Comparison of ENCODE assay signal across 9 mouse cellular contexts in the genomic region with DNA sequence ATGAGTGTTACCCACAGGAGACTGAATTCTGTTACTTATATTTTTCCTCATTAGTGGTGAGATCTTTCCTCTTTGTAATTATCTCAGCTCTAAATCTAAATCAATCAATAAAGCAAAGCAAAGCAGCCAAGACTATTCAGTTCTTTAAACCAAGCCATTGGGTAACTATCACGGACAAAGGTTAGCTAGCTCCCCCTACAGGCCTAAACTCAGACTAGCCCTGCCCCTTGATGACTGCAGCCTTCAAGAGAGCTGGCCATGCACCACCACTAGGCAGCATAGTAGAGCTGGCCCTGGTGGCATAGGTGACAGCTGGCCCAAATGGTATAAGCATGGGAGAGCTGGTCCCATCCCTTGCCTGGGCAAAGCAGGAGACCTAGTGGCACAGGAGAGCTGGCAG. TPM values are rescaled to one million over a fixed set of nuclear protein-coding genes. Genes with fewer than 3 reads are reported as not detected.
A peak's percentile ranks its signal among the peaks of the same experiment; 100 is the strongest.
DNase-seq lines count a peak whose midpoint lies in the region; ATAC-seq and TF ChIP-seq lines count a peak whose summit lies in the region.
"Had no signal": no experiment of that assay in that cellular context is flagged by ENCODE, and none has a peak within 500 bp of the region (broad histone marks: within the 10 kb centered on the region; RNA-seq: fewer than 3 reads in every experiment).

No protein-coding gene starts in this region.

- H3K9ac ChIP-seq in lung, postnatal 0 days (replicated peaks; ENCODE audit: low read depth) = no peak overlapping the region
- H3K9ac ChIP-seq: heart, embryonic 13.5 days had no signal

- no peak overlapping the region for H3K4me3 ChIP-seq in embryonic facial prominence, embryonic 10.5 days
- no peak overlapping the region for H3K4me3 ChIP-seq in lung, postnatal 0 days (ENCODE audit: low read depth, low read length)
- H3K4me3 ChIP-seq: heart, embryonic 13.5 days had no signal

- H3K4me2 ChIP-seq in lung, postnatal 0 days (replicated peaks; ENCODE audit: low read depth, low read length) = no peak overlapping the region
- H3K4me2 ChIP-seq: heart, embryonic 13.5 days had no signal

- DNase-seq in ovary, postnatal 36 days (ENCODE audit: low spot score) = peak; percentile 33
- DNase-seq in ovary, adult 18-20 months (ENCODE audit: low spot score) = no peak
- peak; percentile 73 for DNase-seq in adrenal gland, adult 2 months
- DNase-seq in embryonic facial prominence, embryonic 10.5 days (ENCODE audit: low spot score) = peak; percentile 15
- DNase-seq in large intestine, adult 2 months (ENCODE audit: low read depth, low spot score) = peak; percentile 24
- DNase-seq in lung, postnatal 0 days (ENCODE audit: low spot score) = peak; percentile 43
- DNase-seq in testis, postnatal 10 days (ENCODE audit: low spot score) = peak; percentile 48
- DNase-seq in gastrocnemius, postnatal 10 days = no peak

- H3K27me3 ChIP-seq in embryonic facial prominence, embryonic 10.5 days (replicated peaks; ENCODE audit: low read depth, poor library complexity, severe bottlenecking) = no peaks in the 10 kb centered on the region
- H3K27me3 ChIP-seq in lung, postnatal 0 days (replicated peaks; ENCODE audit: insufficient read depth, low read length) = no peaks in the 10 kb centered on the region
- H3K27me3 ChIP-seq: heart, embryonic 13.5 days had no signal

- no peak overlapping the region for H3K27ac ChIP-seq in embryonic facial prominence, embryonic 10.5 days (replicated peaks)
- no peak overlapping the region for H3K27ac ChIP-seq in lung, postnatal 0 days (ENCODE audit: low read length)
- H3K27ac ChIP-seq: heart, embryonic 13.5 days had no signal

- peak; percentile 75 for TF ChIP-seq CTCF in lung, postnatal 0 days (IDR thresholded peaks at IDR 0.05)

- peak; percentile 52 for ATAC-seq in lung, postnatal 0 days

- TF ChIP-seq EP300 in lung, postnatal 0 days (IDR thresholded peaks at IDR 0.05) = no peak

- WGBS in embryonic facial prominence, embryonic 10.5 days = 9% methylated on average over 1 of the region's 1 CpGs
- WGBS in large intestine, adult 2 months = 5% methylated on average over 1 of the region's 1 CpGs
- 8% methylated on average over 1 of the region's 1 CpGs for WGBS in lung, postnatal 0 days

- H3K9me3 ChIP-seq in embryonic facial prominence, embryonic 10.5 days = no peaks in the 10 kb centered on the region
- no peaks in the 10 kb centered on the region for H3K9me3 ChIP-seq in lung, postnatal 0 days (ENCODE audit: low read length)
- H3K9me3 ChIP-seq: heart, embryonic 13.5 days had no signal

- H3K36me3 ChIP-seq in embryonic facial prominence, embryonic 10.5 days (replicated peaks) = peaks cover 5% of the 10 kb centered on the region
- no peaks in the 10 kb centered on the region for H3K36me3 ChIP-seq in lung, postnatal 0 days (ENCODE audit: insufficient read depth, low read length)

- H3K4me1 ChIP-seq in embryonic facial prominence, embryonic 10.5 days = no peaks in the 10 kb centered on the region
- H3K4me1 ChIP-seq in lung, postnatal 0 days (ENCODE audit: insufficient read depth, low read depth, low read length) = no peaks in the 10 kb centered on the region
- H3K4me1 ChIP-seq: heart, embryonic 13.5 days had no signal

RNA-seq across cellular contexts. Expression of gene Zfp941, which starts 16.3 kb away (rescaled TPM):
- total RNA-seq in adrenal gland, adult 2 months (2021) = 1 to 10 TPM; 2.2 to 5.3 TPM
- 0.08 and 0.29 TPM in 2 replicates for polyA plus RNA-seq in adrenal gland, adult 2 months (2012; rRNA removed)
- 2.9 and 3.6 TPM in 2 replicates for polyA plus RNA-seq in embryonic facial prominence, embryonic 10.5 days (2016; fragmentation: Nextera tagmentation; extraction: Ambion mirVana)
- polyA plus RNA-seq in large intestine, adult 2 months (2012; rRNA removed) = 0.15 and 0.20 TPM in 2 replicates
- 0.21 and 0.30 TPM in 2 replicates for polyA plus RNA-seq in lung, postnatal 0 days (2015; fragmentation: Nextera tagmentation; extraction: Ambion mirVana)
- total RNA-seq in gastrocnemius, postnatal 10 days (2021) = under 1 TPM; 0.12 to 0.16 TPM

RNA-seq across cellular contexts. Expression of gene Syce1, which starts 18.1 kb away (rescaled TPM):
- total RNA-seq in adrenal gland, adult 2 months (2021) = not detected
- polyA plus RNA-seq in adrenal gland, adult 2 months (2012; rRNA removed) = not detected in 2 replicates
- polyA plus RNA-seq in embryonic facial prominence, embryonic 10.5 days (2016; fragmentation: Nextera tagmentation; extraction: Ambion mirVana) = 0.10 and 0.14 TPM in 2 replicates
- polyA plus RNA-seq in large intestine, adult 2 months (2012; rRNA removed) = not detected in 2 replicates
- polyA plus RNA-seq in lung, postnatal 0 days (2015; fragmentation: Nextera tagmentation; extraction: Ambion mirVana) = not detected in 2 replicates
- not detected for total RNA-seq in gastrocnemius, postnatal 10 days (2021)

RNA-seq across cellular contexts. Expression of gene Urah, which starts 29.1 kb away (rescaled TPM):
- 1 to 10 TPM in 1 of 2 experiments, not detected in 1; 1.7 TPM for total RNA-seq in adrenal gland, adult 2 months (2021)
- polyA plus RNA-seq in adrenal gland, adult 2 months (2012; rRNA removed) = 0.98 and 3.1 TPM in 2 replicates
- polyA plus RNA-seq in embryonic facial prominence, embryonic 10.5 days (2016; fragmentation: Nextera tagmentation; extraction: Ambion mirVana) = 1.8 and 1.9 TPM in 2 replicates
- polyA plus RNA-seq in large intestine, adult 2 months (2012; rRNA removed) = 47.2 and 49.4 TPM in 2 replicates
- polyA plus RNA-seq in lung, postnatal 0 days (2015; fragmentation: Nextera tagmentation; extraction: Ambion mirVana) = 12.6 and 15.0 TPM in 2 replicates
- total RNA-seq in gastrocnemius, postnatal 10 days (2021) = not detected

RNA-seq across cellular contexts. Expression of gene Scgb1c1, which starts 39.6 kb away (rescaled TPM):
- not detected for total RNA-seq in adrenal gland, adult 2 months (2021)
- polyA plus RNA-seq in adrenal gland, adult 2 months (2012; rRNA removed) = not detected in 2 replicates
- not detected in 2 replicates for polyA plus RNA-seq in embryonic facial prominence, embryonic 10.5 days (2016; fragmentation: Nextera tagmentation; extraction: Ambion mirVana)
- not detected in 2 replicates for polyA plus RNA-seq in large intestine, adult 2 months (2012; rRNA removed)
- polyA plus RNA-seq in lung, postnatal 0 days (2015; fragmentation: Nextera tagmentation; extraction: Ambion mirVana) = 25.9 and 27.0 TPM in 2 replicates
- total RNA-seq in gastrocnemius, postnatal 10 days (2021) = not detected
- polyA plus RNA-seq: heart, embryonic 13.5 days had no signal

RNA-seq across cellular contexts. Expression of gene Odf3, which starts 41.9 kb away (rescaled TPM):
- total RNA-seq in adrenal gland, adult 2 months (2021) = under 1 TPM in 1 of 2 experiments, not detected in 1; 0.26 TPM
- polyA plus RNA-seq in adrenal gland, adult 2 months (2012; rRNA removed) = 3.0 and 4.4 TPM in 2 replicates
- polyA plus RNA-seq in embryonic facial prominence, embryonic 10.5 days (2016; fragmentation: Nextera tagmentation; extraction: Ambion mirVana) = not detected in 2 replicates
- not detected in 2 replicates for polyA plus RNA-seq in large intestine, adult 2 months (2012; rRNA removed)
- polyA plus RNA-seq in lung, postnatal 0 days (2015; fragmentation: Nextera tagmentation; extraction: Ambion mirVana) = not detected in 2 replicates
- total RNA-seq in gastrocnemius, postnatal 10 days (2021) = not detected

Comparison
In these comparisons a context has a peak if more than half of its experiments do, and no peak if none do; other contexts are left out.
1. DNase-seq: peak in ovary, postnatal 36 days (single experiment), adrenal gland, adult 2 months (single experiment), embryonic facial prominence, embryonic 10.5 days (single experiment), large intestine, adult 2 months (single experiment), lung, postnatal 0 days (single experiment) and testis, postnatal 10 days (single experiment); none in ovary, adult 18-20 months (single experiment) and gastrocnemius, postnatal 10 days (single experiment).